Mouse (Mus musculus): ENCODE measurements around the gene Cdh16. TPM values are rescaled to one million over a fixed set of nuclear protein-coding genes. Genes with fewer than 3 reads are reported as not detected.

Gene Cdh16
- not detected for polyA plus RNA-seq (2014; fragmentation: Illumina TruSeq; extraction: RNeasy Lipid Tissue Mini Kit (QIAGEN cat#74804); ENCODE audit: low read depth, low replicate concordance)

GRCm38 (mm10) chr8:104624161-104624560, at the start of gene Cdh16:
Gene Cdh16, minus strand, starts transcription at chr8:104624396.

GRCm38 (mm10) chr8:104641426-104642323, 17.5 kb upstream of the Cdh16 start, which contains the start of gene Ciao2b:
Gene Ciao2b, minus strand, starts transcription at chr8:104641965.

GRCm38 (mm10) chr8:104630981-104631663, 6.9 kb upstream of the Cdh16 start, which contains the start of gene Rrad:
Gene Rrad, minus strand, starts transcription at chr8:104631327.

GRCm38 (mm10) chr8:104591133-104591834, 32.9 kb downstream of the Cdh16 start, which contains the start of gene Pdp2:
Gene Pdp2, plus strand, starts transcription at chr8:104591451.

Other genes starting within 250 kb of the Cdh16 start
- gene Cmtm4, start 228.6 kb downstream of the Cdh16 start, polyA plus RNA-seq (2014; fragmentation: Illumina TruSeq; extraction: RNeasy Lipid Tissue Mini Kit (QIAGEN cat#74804); ENCODE audit: low read depth, low replicate concordance), result 145 TPM
- 172 TPM for gene Dync1li2, start 181.3 kb downstream of the Cdh16 start, polyA plus RNA-seq (2014; fragmentation: Illumina TruSeq; extraction: RNeasy Lipid Tissue Mini Kit (QIAGEN cat#74804); ENCODE audit: low read depth, low replicate concordance)
- gene Terb1, start 114.5 kb downstream of the Cdh16 start, polyA plus RNA-seq (2014; fragmentation: Illumina TruSeq; extraction: RNeasy Lipid Tissue Mini Kit (QIAGEN cat#74804); ENCODE audit: low read depth, low replicate concordance), result 1.2 TPM
- gene Nae1, start 89.8 kb downstream of the Cdh16 start, polyA plus RNA-seq (2014; fragmentation: Illumina TruSeq; extraction: RNeasy Lipid Tissue Mini Kit (QIAGEN cat#74804); ENCODE audit: low read depth, low replicate concordance), result 316 TPM
- 0.66 TPM for gene Car7, start 89.7 kb downstream of the Cdh16 start, polyA plus RNA-seq (2014; fragmentation: Illumina TruSeq; extraction: RNeasy Lipid Tissue Mini Kit (QIAGEN cat#74804); ENCODE audit: low read depth, low replicate concordance)
- gene Pdp2, start 32.9 kb downstream of the Cdh16 start, polyA plus RNA-seq (2014; fragmentation: Illumina TruSeq; extraction: RNeasy Lipid Tissue Mini Kit (QIAGEN cat#74804); ENCODE audit: low read depth, low replicate concordance), result 34.7 TPM
- gene Rrad, start 6.9 kb upstream of the Cdh16 start, polyA plus RNA-seq (2014; fragmentation: Illumina TruSeq; extraction: RNeasy Lipid Tissue Mini Kit (QIAGEN cat#74804); ENCODE audit: low read depth, low replicate concordance), result 0.28 TPM
- 2.9 TPM for gene Ciao2b, start 17.6 kb upstream of the Cdh16 start, polyA plus RNA-seq (2014; fragmentation: Illumina TruSeq; extraction: RNeasy Lipid Tissue Mini Kit (QIAGEN cat#74804); ENCODE audit: low read depth, low replicate concordance)
- gene Ces2a, start 109.6 kb upstream of the Cdh16 start, polyA plus RNA-seq (2014; fragmentation: Illumina TruSeq; extraction: RNeasy Lipid Tissue Mini Kit (QIAGEN cat#74804); ENCODE audit: low read depth, low replicate concordance), result 65.7 TPM
- 13.4 TPM for gene Ces2b, start 207.2 kb upstream of the Cdh16 start, polyA plus RNA-seq (2014; fragmentation: Illumina TruSeq; extraction: RNeasy Lipid Tissue Mini Kit (QIAGEN cat#74804); ENCODE audit: low read depth, low replicate concordance)
- gene Ces2c, start 222.7 kb upstream of the Cdh16 start, polyA plus RNA-seq (2014; fragmentation: Illumina TruSeq; extraction: RNeasy Lipid Tissue Mini Kit (QIAGEN cat#74804); ENCODE audit: low read depth, low replicate concordance), result 458 TPM

All from sigmoid colon, adult 10 weeks (tissue).